In the genomic region with DNA sequence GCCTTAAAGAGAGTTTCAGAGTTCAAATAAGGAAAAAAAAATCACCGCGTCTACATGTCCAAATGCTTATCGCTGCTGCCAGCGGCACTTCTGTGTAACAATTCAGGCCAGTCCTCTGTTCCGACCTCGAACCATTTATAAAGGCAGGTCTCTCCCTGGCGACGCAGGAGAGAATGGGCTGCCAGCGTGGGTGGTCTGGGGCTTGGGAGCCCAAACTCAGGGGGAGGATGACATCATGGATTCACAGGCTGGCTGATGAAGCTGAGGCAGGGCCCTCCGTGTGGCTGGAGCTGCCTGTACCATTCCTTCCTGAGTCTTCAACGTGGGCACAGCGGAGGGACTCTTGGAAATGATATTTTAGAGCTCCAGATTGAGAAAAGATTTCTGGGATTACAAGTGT, we compare ENCODE assay signal across 8 mouse cellular contexts.
A peak's percentile ranks its signal among the peaks of the same experiment; 100 is the strongest.
DNase-seq lines count a peak whose midpoint lies in the region; ATAC-seq and TF ChIP-seq lines count a peak whose summit lies in the region.

No protein-coding gene starts in this region.

- 43% methylated on average over 12 of the region's 12 CpGs for WGBS in heart, adult 2 months
- WGBS in heart, embryonic 15.5 days: 32% methylated on average over 12 of the region's 12 CpGs

- no peak overlapping the region for H3K4me3 ChIP-seq in heart, adult 2 months
- no peak overlapping the region for H3K4me3 ChIP-seq in brown adipose tissue, adult 24 weeks (ENCODE audit: insufficient read depth, low read depth, low read length)
- no peak overlapping the region for H3K4me3 ChIP-seq in heart, embryonic 15.5 days

- TF ChIP-seq CTCF in heart, adult 2 months (IDR thresholded peaks at IDR 0.05): no peak

- peak; percentile 13 to 29 for DNase-seq in heart, adult 2 months
- no peak for DNase-seq in heart, adult 8-10 months (ENCODE audit: low spot score)
- DNase-seq in lung, postnatal 10 days: peak; percentile 58
- peak; percentile 21 for DNase-seq in right cerebral cortex, postnatal 25 days
- no peak for DNase-seq in spleen, postnatal 10 days (ENCODE audit: low spot score in 2 of 2)

- intact Hi-C loops in heart, adult 2 months (cut with DNase I): no loop called here

- H3K27ac ChIP-seq in heart, adult 2 months: no peak overlapping the region
- H3K27ac ChIP-seq in brown adipose tissue, adult 24 weeks (replicated peaks; ENCODE audit: low read depth, low read length): 0 out of 2 replicates have a peak overlapping the region, but pooled peaks have one; percentile 39
- H3K27ac ChIP-seq in heart, embryonic 15.5 days: no peak overlapping the region

- no peaks in the 10 kb centered on the region for H3K36me3 ChIP-seq in heart, adult 2 months (ENCODE audit: control insufficient read depth, insufficient read depth, low read length)
- no peaks in the 10 kb centered on the region for H3K36me3 ChIP-seq in heart, embryonic 15.5 days

- peak overlapping the region; percentile 31; the same call in 1 of the 2 replicates for H3K9ac ChIP-seq in heart, adult 2 months (ENCODE audit: low read depth, low read length)
- H3K9ac ChIP-seq in heart, embryonic 15.5 days: 0 out of 2 replicates have a peak overlapping the region, but pooled peaks have one; percentile 36

- H3K27me3 ChIP-seq in heart, adult 2 months (ENCODE audit: control insufficient read depth, insufficient read depth, low read length): no peaks in the 10 kb centered on the region
- no peaks in the 10 kb centered on the region for H3K27me3 ChIP-seq in heart, embryonic 15.5 days

- peaks cover 2% of the 10 kb centered on the region; the same call in 1 of the 2 replicates for H3K4me1 ChIP-seq in heart, adult 2 months (ENCODE audit: control insufficient read depth, insufficient read depth, low read length)
- H3K4me1 ChIP-seq in brown adipose tissue, adult 24 weeks (ENCODE audit: control insufficient read depth, insufficient read depth, insufficient read length, low read length): 0 out of 2 replicates have a peak, but pooled peaks cover 2% of the 10 kb centered on the region
- H3K4me1 ChIP-seq in heart, embryonic 15.5 days (replicated peaks): peaks cover 10% of the 10 kb centered on the region

- ATAC-seq in heart, embryonic 15.5 days (replicated peaks; ENCODE audit: insufficient number of reproducible peaks, insufficient read depth, low FRiP score, low read depth): no peak
- no peak for ATAC-seq in granulocyte monocyte progenitor cell, adult 5-6 weeks (replicated peaks; ENCODE audit: poor library complexity, severe bottlenecking)

- peak overlapping the region; percentile 41 for H3K4me2 ChIP-seq in heart, embryonic 15.5 days

- TF ChIP-seq POLR2A in heart, adult 2 months (IDR thresholded peaks at IDR 0.05; ENCODE audit: insufficient read depth, low read depth, low read length): no peak

- H3K79me2 ChIP-seq in heart, adult 2 months (replicated peaks; ENCODE audit: control insufficient read depth, insufficient read depth, low read length): no peaks in the 10 kb centered on the region

- H3K9me3 ChIP-seq in heart, embryonic 15.5 days (replicated peaks): no peaks in the 10 kb centered on the region

- TF ChIP-seq EP300 in heart, adult 2 months (IDR thresholded peaks at IDR 0.05; ENCODE audit: insufficient read depth, low read depth, low read length): no peak

Comparison
In these comparisons a context has a peak if more than half of its experiments do, and no peak if none do; other contexts are left out.
1. DNase-seq: peak in heart, adult 2 months (2 of 2), lung, postnatal 10 days (single experiment) and right cerebral cortex, postnatal 25 days (single experiment); none in heart, adult 8-10 months (single experiment) and spleen, postnatal 10 days (0 of 2).